Mouse (Mus musculus) liver, embryonic 11.5 days (tissue): ENCODE data around the gene Mul1. TPM values are rescaled to one million over a fixed set of nuclear protein-coding genes. Genes with fewer than 3 reads are reported as not detected.

Experiments
- ATAC-seq: fragments of 200-750 bp; cut with Nextera tagmentation; replicated peaks from 2 replicates; pipeline ENCODE4 v1.8.0; 2017; ENCODE audit warnings: moderate number of reproducible peaks, mild to moderate bottlenecking, moderate TSS enrichment, moderate library complexity; ENCODE audit not compliant: low FRiP score
- DNase-seq: peaks from one replicate; pipeline ENCODE4 v3.0.0-alpha.2; 2017; ENCODE audit warnings: low spot score
- H3K27ac ChIP-seq: fragments of 300-500 bp; sonication (generic); 2 replicates; pipeline ENCODE4 v1.5.1; 2014; ENCODE audit warnings: mild to moderate bottlenecking, low read depth, low read length, control low read depth
- H3K27me3 ChIP-seq: fragments of 300-500 bp; sonication (generic); replicated peaks from 2 replicates; pipeline ENCODE4 v1.6.1; 2014; ENCODE audit warnings: low read length, mixed read lengths; ENCODE audit not compliant: control insufficient read depth, insufficient read depth
- H3K36me3 ChIP-seq: fragments of 300-500 bp; sonication (generic); 2 replicates; pipeline ENCODE4 v1.6.1; 2014; ENCODE audit warnings: mild to moderate bottlenecking, low read length, moderate library complexity, mixed read lengths; ENCODE audit not compliant: control insufficient read depth, insufficient read depth
- H3K4me1 ChIP-seq: fragments of 300-500 bp; sonication (generic); replicated peaks from 2 replicates; pipeline ENCODE4 v1.6.1; 2014; ENCODE audit warnings: low read length, mixed read lengths; ENCODE audit not compliant: control insufficient read depth, insufficient read depth
- H3K4me2 ChIP-seq: fragments of 300-500 bp; sonication (generic); 2 replicates; pipeline ENCODE4 v1.6.1; 2014; ENCODE audit warnings: mild to moderate bottlenecking, control low read depth, moderate library complexity
- H3K4me3 ChIP-seq: fragments of 300-500 bp; sonication (generic); 2 replicates; pipeline ENCODE4 v1.5.1; 2014; ENCODE audit warnings: low read depth, low read length, control low read depth
- H3K9ac ChIP-seq: fragments of 300-500 bp; sonication (generic); 2 replicates; pipeline ENCODE4 v1.6.1; 2014; ENCODE audit warnings: low read depth, low read length, control low read depth
- H3K9me3 ChIP-seq: fragments of 300-500 bp; sonication (generic); 2 replicates; pipeline ENCODE4 v1.6.1; 2016; ENCODE audit warnings: low read length, inconsistent platforms, mixed read lengths; ENCODE audit not compliant: control insufficient read depth
- WGBS: fragments of 180-500 bp; shearing (Covaris S2); extraction: QIAGEN DNeasy Blood & Tissue Kit; methylation state at CpG from one replicate; pipeline ENCODE4 v1.1.7; 2014; 5-methylcytosine and 5-hydroxymethylcytosine counted together
- polyA plus RNA-seq: library from polyadenylated mRNA; unstranded; fragments of >200 nt; fragmentation: Nextera tagmentation; extraction: Ambion mirVana; gene quantifications from 2 replicates; pipeline ENCODE4 v1.2.1, GENCODE M21; 2014

Mul1 gene
- polyA plus RNA-seq, 1 experiment from 2014 or later: 15.1 TPM

GRCm38 (mm10) chr4:138426778-138427705, 7.4 kb upstream of the Mul1 start:
- no peak for ATAC-seq
- peak overlapping the region; percentile 27; the same call in 1 of the 2 replicates for H3K4me2 ChIP-seq

GRCm38 (mm10) chr4:138429778-138430177, 4.7 kb upstream of the Mul1 start:
- 36% methylated on average over 3 of the region's 3 CpGs for WGBS
- H3K27me3 ChIP-seq: no peaks in the 10 kb centered on the region; the same call in 1 of the 2 replicates
- ATAC-seq (no peak), DNase-seq (no peak)
- no peaks in the 10 kb centered on the region for H3K4me1 ChIP-seq
- no peak overlapping the region for H3K4me2 ChIP-seq
- H3K4me3 ChIP-seq: no peak overlapping the region
- H3K9ac ChIP-seq: no peak overlapping the region
- H3K27ac ChIP-seq: no peak overlapping the region
- H3K9me3 ChIP-seq: no peaks in the 10 kb centered on the region
- no peaks in the 10 kb centered on the region for H3K36me3 ChIP-seq

More at GRCm38 (mm10) chr4:138426778-138427705, 7.4 kb upstream of the Mul1 start:
- peak; percentile 78 for DNase-seq
- Histone ChIP-seq H3K9me3 (no peaks in the 10 kb centered on the region), H3K27ac (no peak overlapping the region), H3K36me3 (no peaks in the 10 kb centered on the region), H3K4me1 (no peaks in the 10 kb centered on the region), H3K9ac (no peak overlapping the region), H3K27me3 (no peaks in the 10 kb centered on the region), H3K4me3 (no peak overlapping the region)
- 38% methylated on average over 22 of the region's 22 CpGs for WGBS

- no peak for ATAC-seq
- H3K4me1 ChIP-seq: peaks cover 10% of the 10 kb centered on the region
- DNase-seq: no peak
- no peak overlapping the region for H3K27ac ChIP-seq
- peaks cover 3% of the 10 kb centered on the region; the same call in 1 of the 2 replicates for H3K36me3 ChIP-seq
- no peak overlapping the region for H3K9ac ChIP-seq
- H3K4me2 ChIP-seq: no peak overlapping the region
- H3K27me3 ChIP-seq: no peaks in the 10 kb centered on the region; the same call in 1 of the 2 replicates
- H3K9me3 ChIP-seq: no peaks in the 10 kb centered on the region
- H3K4me3 ChIP-seq: no peak overlapping the region
- WGBS: 49% methylated on average over 8 of the region's 8 CpGs
Observed at GRCm38 (mm10) chr4:138431340-138431739, 3.1 kb upstream of the Mul1 start.

- 0 out of 2 replicates have a peak, but pooled peaks cover 1% of the 10 kb centered on the region for H3K27me3 ChIP-seq
- H3K4me2 ChIP-seq: no peak overlapping the region
- H3K4me1 ChIP-seq: peaks cover 9% of the 10 kb centered on the region
- 48% methylated on average over 2 of the region's 3 CpGs for WGBS
- H3K9me3 ChIP-seq: no peaks in the 10 kb centered on the region
- no peak overlapping the region for H3K27ac ChIP-seq
- no peak for DNase-seq
- H3K36me3 ChIP-seq: peaks cover 37% of the 10 kb centered on the region
- no peak overlapping the region for H3K9ac ChIP-seq
- no peak for ATAC-seq
- no peak overlapping the region for H3K4me3 ChIP-seq
Observed at GRCm38 (mm10) chr4:138440062-138440461, 5.6 kb downstream of the Mul1 start.

GRCm38 (mm10) chr4:138444941-138445340, 10.5 kb downstream of the Mul1 start:
- WGBS: 26% methylated on average over 5 of the region's 5 CpGs
- peaks cover 18% of the 10 kb centered on the region for H3K27me3 ChIP-seq

GRCm38 (mm10) chr4:138446981-138447380, 12.5 kb downstream of the Mul1 start:
- 31% methylated on average over 13 of the region's 13 CpGs for WGBS
- Histone ChIP-seq H3K4me2 (no peak overlapping the region), H3K9me3 (no peaks in the 10 kb centered on the region), H3K4me1 (no peaks in the 10 kb centered on the region), H3K4me3 (no peak overlapping the region), H3K36me3 (no peaks in the 10 kb centered on the region), H3K27ac (no peak overlapping the region), H3K27me3 (peaks cover 36% of the 10 kb centered on the region), H3K9ac (no peak overlapping the region)
- DNase-seq: no peak
- no peak for ATAC-seq

More at GRCm38 (mm10) chr4:138444941-138445340, 10.5 kb downstream of the Mul1 start:
- H3K4me1 ChIP-seq: no peaks in the 10 kb centered on the region
- H3K9ac ChIP-seq: no peak overlapping the region
- H3K4me3 ChIP-seq: no peak overlapping the region
- no peak overlapping the region for H3K27ac ChIP-seq
- H3K36me3 ChIP-seq: peaks cover 12% of the 10 kb centered on the region; the same call in 1 of the 2 replicates
- H3K4me2 ChIP-seq: no peak overlapping the region
- DNase-seq (no peak), ATAC-seq (no peak)
- no peaks in the 10 kb centered on the region for H3K9me3 ChIP-seq

- Histone ChIP-seq H3K27ac (no peak overlapping the region), H3K4me1 (no peaks in the 10 kb centered on the region), H3K4me3 (no peak overlapping the region), H3K36me3 (no peaks in the 10 kb centered on the region), H3K4me2 (no peak overlapping the region), H3K9me3 (no peaks in the 10 kb centered on the region), H3K27me3 (peaks cover 40% of the 10 kb centered on the region), H3K9ac (no peak overlapping the region)
- DNase-seq (peak; percentile 84), ATAC-seq (peak; percentile 64; the same call in 1 of the 2 replicates)
- 2% methylated on average over 8 of the region's 8 CpGs for WGBS
Observed at GRCm38 (mm10) chr4:138447387-138447786, 12.9 kb downstream of the Mul1 start.

GRCm38 (mm10) chr4:138447827-138448602, 13.5 kb downstream of the Mul1 start:
- Histone ChIP-seq H3K27me3 (peaks cover 46% of the 10 kb centered on the region), H3K9ac (no peak overlapping the region), H3K9me3 (no peaks in the 10 kb centered on the region), H3K4me1 (peaks cover 2% of the 10 kb centered on the region; the same call in 1 of the 2 replicates), H3K36me3 (no peaks in the 10 kb centered on the region), H3K27ac (no peak overlapping the region), H3K4me3 (no peak overlapping the region), H3K4me2 (no peak overlapping the region)
- no peak for DNase-seq
- WGBS: 45% methylated on average over 15 of the region's 15 CpGs
- no peak for ATAC-seq
